Comparison of ENCODE assay signal across 8 mouse cellular contexts in genomic region chr19:15866851-15867250, GRCm38 (mm10).
DNase-seq lines count a peak whose midpoint lies in the region; ATAC-seq lines count a peak whose summit lies in the region.

No protein-coding gene starts in this region.

- H3K9me3 ChIP-seq in heart, embryonic 11.5 days (replicated peaks; ENCODE audit: control insufficient read depth, low read length): no peaks in the 10 kb centered on the region
- no peaks in the 10 kb centered on the region for H3K9me3 ChIP-seq in heart, embryonic 10.5 days

- peak; percentile 7 for DNase-seq in heart, adult 8-10 months (ENCODE audit: low spot score)
- DNase-seq in urinary bladder, postnatal 14 days (ENCODE audit: low spot score): peak; percentile 22
- DNase-seq in urinary bladder, postnatal 10 days (ENCODE audit: low spot score): no peak
- DNase-seq in heart, embryonic 10.5 days (ENCODE audit: low spot score): peak; percentile 24
- DNase-seq in frontal cortex, postnatal 36 days (ENCODE audit: low spot score in 2 of 2): no peak
- DNase-seq in gastrocnemius, postnatal 25 days: no peak

- no peak overlapping the region for H3K4me3 ChIP-seq in heart, embryonic 11.5 days (ENCODE audit: low read depth, low read length)
- no peak overlapping the region for H3K4me3 ChIP-seq in heart, embryonic 10.5 days

- 63% methylated on average over 4 of the region's 4 CpGs for WGBS in heart, embryonic 11.5 days (ENCODE audit: insufficient replicate concordance)
- 72% methylated on average over 4 of the region's 4 CpGs for WGBS in heart, embryonic 10.5 days

- H3K9ac ChIP-seq in heart, embryonic 11.5 days (ENCODE audit: low read depth, low read length): no peak overlapping the region

- ATAC-seq in heart, embryonic 11.5 days (replicated peaks; ENCODE audit: insufficient number of reproducible peaks, low FRiP score, low TSS enrichment): no peak
- peak; percentile 67; the same call in 1 of the 2 replicates for ATAC-seq in megakaryocyte-erythroid progenitor cell, adult 5-6 weeks (replicated peaks; ENCODE audit: low FRiP score, low TSS enrichment, poor library complexity, severe bottlenecking)

- no peaks in the 10 kb centered on the region for H3K4me1 ChIP-seq in heart, embryonic 11.5 days (ENCODE audit: control insufficient read depth, insufficient read depth, low read length)
- H3K4me1 ChIP-seq in heart, embryonic 10.5 days: no peaks in the 10 kb centered on the region

- H3K27ac ChIP-seq in heart, embryonic 11.5 days (ENCODE audit: low read depth, low read length): no peak overlapping the region
- H3K27ac ChIP-seq in heart, embryonic 10.5 days: no peak overlapping the region

- H3K36me3 ChIP-seq in heart, embryonic 11.5 days (ENCODE audit: control insufficient read depth, insufficient read depth, low read length): no peaks in the 10 kb centered on the region
- no peaks in the 10 kb centered on the region for H3K36me3 ChIP-seq in heart, embryonic 10.5 days

- no peaks in the 10 kb centered on the region for H3K27me3 ChIP-seq in heart, embryonic 11.5 days (ENCODE audit: control insufficient read depth, insufficient read depth, low read length)
- no peaks in the 10 kb centered on the region for H3K27me3 ChIP-seq in heart, embryonic 10.5 days (ENCODE audit: insufficient read depth, poor library complexity, severe bottlenecking)

- H3K4me2 ChIP-seq in heart, embryonic 11.5 days: no peak overlapping the region

Comparison
In these comparisons a context has a peak if more than half of its experiments do, and no peak if none do; other contexts are left out.
1. DNase-seq: peak in heart, adult 8-10 months (single experiment), urinary bladder, postnatal 14 days (single experiment) and heart, embryonic 10.5 days (single experiment); none in urinary bladder, postnatal 10 days (single experiment), frontal cortex, postnatal 36 days (0 of 2) and gastrocnemius, postnatal 25 days (single experiment).